Mouse (Mus musculus) myocyte (in vitro differentiated cells): ENCODE results near the gene 2210407C18Rik.

Experiments
- E2F4 ChIP-seq: IDR thresholded peaks from one replicate; pipeline ENCODE4 v1.6.1; 2011; ENCODE audit warnings: mild to moderate bottlenecking, control low read depth, moderate library complexity; ENCODE audit not compliant: insufficient read depth
- MAX ChIP-seq: IDR thresholded peaks from one replicate; pipeline ENCODE4 v1.6.1; 2011; ENCODE audit warnings: low read depth, mild to moderate bottlenecking, control low read depth
- MYOD1 ChIP-seq, 3 experiments: IDR thresholded peaks; one replicate each; pipeline ENCODE4 v1.6.1; 2011; ENCODE audit warnings: control low read depth in 2 of 3, low read depth in 2 of 3, mild to moderate bottlenecking in 2 of 3, moderate library complexity in 1 of 3; ENCODE audit not compliant: insufficient read length in 2 of 3, control insufficient read depth in 1 of 3
- MYOG ChIP-seq, 3 experiments: IDR thresholded peaks; one replicate each; pipeline ENCODE4 v1.6.1; 2011; ENCODE audit warnings: control low read depth in 2 of 3, low read depth in 2 of 3, mild to moderate bottlenecking in 2 of 3; ENCODE audit not compliant: insufficient read length in 2 of 3, control insufficient read depth in 1 of 3, insufficient read depth in 1 of 3
- POLR2A ChIP-seq: IDR thresholded peaks from one replicate; pipeline ENCODE4 v1.6.1; 2011; ENCODE audit warnings: low read depth, mild to moderate bottlenecking, control low read depth, moderate library complexity; ENCODE audit not compliant: insufficient read length
- USF1 ChIP-seq: IDR thresholded peaks from one replicate; pipeline ENCODE4 v1.6.1; 2011; ENCODE audit warnings: low read depth, mild to moderate bottlenecking, control low read depth, moderate library complexity

GRCm38 (mm10) chr11:58641057-58641456, 25.2 kb upstream of the 2210407C18Rik start:
- TF ChIP-seq MYOG (IDR thresholded peaks at IDR 0.05; ENCODE audit: control insufficient read depth in 1 of 3, insufficient read depth in 1 of 3, insufficient read length in 2 of 3, low read depth in 2 of 3): no peak
- TF ChIP-seq USF1: no peak
- TF ChIP-seq POLR2A: no peak
- TF ChIP-seq E2F4: no peak
- TF ChIP-seq MAX: no peak
- no peak for TF ChIP-seq MYOD1 (IDR thresholded peaks at IDR 0.05; ENCODE audit: control insufficient read depth in 1 of 3, insufficient read length in 2 of 3, low read depth in 2 of 3)
